Mouse (Mus musculus) brain, embryonic 14.5 days (tissue): ENCODE results near the gene Syt13. TPM values are rescaled to one million over a fixed set of nuclear protein-coding genes. Genes with fewer than 3 reads are reported as not detected.
A peak's percentile ranks its signal among the peaks of the same experiment; 100 is the strongest.

ENCODE experiments used
- DNase-seq: peaks from one replicate; pipeline ENCODE4 v3.0.0-alpha.2; 2011; ENCODE audit warnings: low read depth
- CTCF ChIP-seq: fragments of 200-500 bp; IDR thresholded peaks from 2 replicates; pipeline ENCODE4 v1.5.1; 2012; ENCODE audit warnings: inconsistent platforms, mild to moderate bottlenecking, moderate library complexity, borderline replicate concordance; ENCODE audit not compliant: insufficient read depth, insufficient read length; ENCODE audit errors: extremely low read depth
- POLR2A ChIP-seq: fragments of 200-500 bp; IDR thresholded peaks from 2 replicates; pipeline ENCODE4 v1.6.1; 2012; ENCODE audit warnings: mild to moderate bottlenecking, inconsistent platforms, borderline replicate concordance; ENCODE audit not compliant: poor library complexity, insufficient read depth, insufficient read length, severe bottlenecking; ENCODE audit errors: extremely low read depth
- polyA plus RNA-seq: library from polyadenylated mRNA; depleted of rRNA; stranded (reverse); fragments of >200 nt; gene quantifications from 2 replicates; pipeline ENCODE4 v1.2.3, GENCODE M21; 2012; rRNA removed

Syt13 gene
- polyA plus RNA-seq, result 65.0 and 80.5 TPM in 2 replicates

DNA sequence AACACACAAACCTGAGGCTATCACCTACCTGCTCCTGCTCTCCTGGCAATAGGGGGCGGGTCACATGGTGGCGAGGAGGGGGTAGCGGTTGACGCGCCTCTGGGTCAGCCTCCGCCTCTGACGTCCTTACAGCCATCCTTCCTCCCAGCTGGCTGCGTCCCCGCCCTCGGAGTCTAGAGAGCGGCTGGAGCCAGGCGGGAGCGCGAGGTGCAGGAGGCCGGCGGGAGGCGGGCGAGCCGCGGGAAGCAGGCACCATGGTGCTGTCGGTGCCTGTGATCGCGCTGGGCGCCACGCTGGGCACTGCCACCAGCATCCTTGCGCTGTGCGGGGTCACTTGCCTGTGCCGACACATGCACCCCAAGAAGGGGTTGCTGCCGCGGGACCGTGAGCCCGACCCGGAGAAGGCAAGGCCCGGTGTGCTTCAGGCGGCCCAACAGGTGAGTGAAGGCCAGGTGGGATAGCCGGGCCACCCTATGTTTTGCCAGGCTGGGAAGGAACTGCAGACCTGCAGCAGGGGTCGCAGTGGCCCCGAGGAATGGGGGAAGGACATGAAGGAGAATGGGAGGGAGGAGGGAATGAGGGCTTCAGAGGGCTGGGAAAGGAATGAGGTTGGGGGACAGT is at the start of gene Syt13:
Gene Syt13, plus strand, starts transcription at position 166 of the 621 bp plus-strand sequence.
- TF ChIP-seq CTCF (peak; percentile 23; the same call in 1 of the 2 replicates), POLR2A (0 out of 2 replicates have a peak, but pooled peaks have one; percentile 32)
- DNase-seq, result peak; percentile 74

DNA sequence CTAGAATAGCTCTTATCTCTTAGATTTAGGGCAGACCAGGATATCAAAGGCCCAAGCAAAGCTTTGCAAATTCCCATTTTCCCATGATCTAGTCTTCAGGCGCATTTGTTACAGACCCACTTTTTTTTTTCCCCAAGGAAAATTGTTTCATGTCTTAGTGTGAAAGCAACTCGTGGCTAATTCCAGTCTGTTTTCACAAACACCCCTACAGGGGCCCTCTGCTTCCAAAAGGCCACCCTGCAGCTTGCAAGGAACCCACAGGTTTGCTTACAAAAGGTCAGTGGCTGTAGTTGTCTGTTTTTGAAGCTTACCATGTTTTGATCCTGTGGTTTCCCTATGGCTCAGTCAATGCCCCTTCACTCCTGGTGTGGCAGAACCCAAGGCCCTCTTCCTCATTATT is 48.3 kb upstream of the Syt13 start:
- TF ChIP-seq POLR2A, result no peak
- TF ChIP-seq CTCF, result no peak
- peak; percentile 66 for DNase-seq

DNA sequence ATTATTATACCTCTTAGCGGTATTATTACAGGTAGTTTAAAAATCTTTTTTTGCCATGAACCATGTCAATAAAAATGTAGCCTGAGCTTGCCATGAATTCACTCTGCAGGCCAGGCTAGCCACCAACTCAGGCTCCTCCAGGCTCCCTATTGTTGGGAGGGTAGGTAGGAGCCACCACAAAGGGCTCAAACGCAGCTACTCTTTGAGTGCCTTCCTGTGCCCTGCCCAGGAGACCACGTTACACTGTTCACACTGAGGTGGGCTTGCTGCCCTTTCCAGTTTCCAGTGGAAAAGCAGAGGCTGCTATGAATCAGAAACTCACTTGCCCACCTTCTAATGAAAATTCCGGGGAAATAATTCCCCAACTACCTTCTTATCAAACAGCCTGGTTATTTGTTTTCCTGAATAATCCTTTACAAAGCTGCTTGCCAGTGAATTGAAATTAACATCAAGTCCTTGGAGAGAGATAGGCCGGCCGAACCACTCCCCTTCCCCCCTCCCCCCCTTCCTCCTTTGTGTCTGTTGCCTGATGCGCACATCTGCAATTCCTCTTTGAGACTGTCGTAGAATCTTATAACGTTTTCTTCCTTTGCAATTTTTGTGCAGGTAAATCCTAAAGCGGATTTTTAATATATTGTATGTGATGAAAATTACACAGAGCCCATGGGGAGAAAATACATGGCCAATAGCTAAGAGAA is 44.6 kb upstream of the Syt13 start:
- peak; percentile 82 for DNase-seq
- TF ChIP-seq CTCF (no peak), POLR2A (no peak)

DNA sequence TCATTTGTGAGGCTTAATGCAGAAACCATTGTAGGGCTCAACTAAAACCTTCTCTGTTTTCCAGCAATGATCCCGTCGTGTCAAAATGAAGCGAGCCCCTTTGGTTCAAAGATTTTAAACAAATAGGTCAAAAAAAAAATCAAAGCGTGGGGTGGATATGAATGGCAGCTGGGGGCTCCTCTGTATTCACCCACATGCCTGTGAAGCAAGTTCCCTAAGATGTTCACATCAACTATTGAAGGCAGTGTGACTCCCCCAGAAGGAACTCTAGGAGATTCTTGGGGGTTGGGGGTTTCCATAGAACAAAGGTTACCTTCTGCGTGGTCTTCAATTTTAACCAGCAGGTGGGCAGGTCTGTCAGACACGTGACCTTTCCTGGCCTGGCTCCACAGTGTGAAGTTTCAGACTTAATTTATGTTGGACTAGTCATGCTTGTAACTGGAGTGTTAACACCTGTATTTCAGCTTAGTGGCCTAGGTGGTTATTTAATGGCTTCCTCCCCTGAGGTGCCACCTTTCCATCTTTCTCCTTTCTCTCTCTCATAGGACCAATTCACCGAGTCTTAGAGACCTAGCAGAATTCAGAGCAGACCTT is 43.7 kb upstream of the Syt13 start:
- TF ChIP-seq CTCF (no peak), POLR2A (no peak)
- peak; percentile 59 for DNase-seq

DNA sequence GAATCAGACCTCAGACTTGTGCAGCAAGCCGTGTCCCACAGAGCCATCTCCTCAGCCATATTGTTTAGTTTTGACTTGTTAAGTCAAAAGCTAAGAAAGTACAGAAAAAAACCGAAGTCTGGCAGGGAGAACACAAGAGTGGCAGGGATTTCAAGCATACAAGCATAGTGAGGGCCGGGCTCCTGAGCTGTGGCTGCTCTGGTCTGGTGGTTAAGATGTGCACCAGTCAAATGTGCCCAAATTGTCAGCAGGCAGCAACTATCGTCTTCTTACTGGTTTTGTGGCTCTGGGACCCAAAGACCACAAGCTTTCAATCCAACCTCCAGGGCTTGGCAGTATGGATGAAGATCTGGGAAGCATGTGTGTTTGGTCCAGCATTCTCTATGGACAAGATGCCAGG is 42.2 kb upstream of the Syt13 start:
- no peak for DNase-seq

DNA sequence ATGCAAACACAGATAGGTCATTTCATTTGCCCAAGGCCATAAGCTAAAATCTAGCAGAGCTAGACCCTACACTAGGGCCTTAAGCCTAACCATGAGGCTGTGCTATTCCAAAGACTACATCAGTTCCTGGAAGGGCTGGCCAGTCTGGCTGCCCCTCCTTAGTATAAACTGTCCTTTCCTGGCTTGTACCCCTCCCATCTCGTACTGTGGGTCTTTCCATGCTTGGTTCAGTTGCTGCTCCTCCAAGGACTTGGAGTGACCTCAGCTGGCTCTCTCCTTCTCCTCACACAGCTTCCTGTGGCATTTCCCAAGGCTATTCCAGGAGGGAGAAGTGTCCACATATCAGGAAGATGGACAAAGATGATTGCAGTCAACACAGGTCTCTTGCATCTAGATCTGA is 40.3 kb upstream of the Syt13 start:
- DNase-seq, result no peak

More for the DNA sequence above, 42.2 kb upstream of the Syt13 start:
- TF ChIP-seq CTCF (no peak), POLR2A (no peak)

DNA sequence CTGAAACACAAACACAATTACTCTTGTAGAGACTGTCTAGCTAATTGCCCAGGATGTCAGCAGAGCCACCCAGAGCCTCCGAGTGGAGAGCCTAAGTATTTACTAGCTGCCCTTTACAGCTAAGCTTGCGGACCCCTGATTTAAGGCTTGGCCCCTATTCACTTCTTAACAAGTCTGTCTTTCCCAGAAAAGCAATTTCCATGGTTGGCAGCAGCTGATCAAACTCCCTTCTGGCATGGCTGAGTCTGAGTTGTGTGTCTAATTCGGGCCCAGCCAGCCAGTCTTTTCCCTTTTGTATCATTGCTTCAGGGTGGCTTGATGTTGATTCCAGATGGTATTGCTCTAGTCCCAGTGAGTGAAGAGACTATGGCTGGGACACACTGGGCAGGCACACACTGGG is 37.4 kb upstream of the Syt13 start:
- peak; percentile 68 for DNase-seq

More for the DNA sequence above, 40.3 kb upstream of the Syt13 start:
- TF ChIP-seq POLR2A, result no peak
- TF ChIP-seq CTCF, result no peak

DNA sequence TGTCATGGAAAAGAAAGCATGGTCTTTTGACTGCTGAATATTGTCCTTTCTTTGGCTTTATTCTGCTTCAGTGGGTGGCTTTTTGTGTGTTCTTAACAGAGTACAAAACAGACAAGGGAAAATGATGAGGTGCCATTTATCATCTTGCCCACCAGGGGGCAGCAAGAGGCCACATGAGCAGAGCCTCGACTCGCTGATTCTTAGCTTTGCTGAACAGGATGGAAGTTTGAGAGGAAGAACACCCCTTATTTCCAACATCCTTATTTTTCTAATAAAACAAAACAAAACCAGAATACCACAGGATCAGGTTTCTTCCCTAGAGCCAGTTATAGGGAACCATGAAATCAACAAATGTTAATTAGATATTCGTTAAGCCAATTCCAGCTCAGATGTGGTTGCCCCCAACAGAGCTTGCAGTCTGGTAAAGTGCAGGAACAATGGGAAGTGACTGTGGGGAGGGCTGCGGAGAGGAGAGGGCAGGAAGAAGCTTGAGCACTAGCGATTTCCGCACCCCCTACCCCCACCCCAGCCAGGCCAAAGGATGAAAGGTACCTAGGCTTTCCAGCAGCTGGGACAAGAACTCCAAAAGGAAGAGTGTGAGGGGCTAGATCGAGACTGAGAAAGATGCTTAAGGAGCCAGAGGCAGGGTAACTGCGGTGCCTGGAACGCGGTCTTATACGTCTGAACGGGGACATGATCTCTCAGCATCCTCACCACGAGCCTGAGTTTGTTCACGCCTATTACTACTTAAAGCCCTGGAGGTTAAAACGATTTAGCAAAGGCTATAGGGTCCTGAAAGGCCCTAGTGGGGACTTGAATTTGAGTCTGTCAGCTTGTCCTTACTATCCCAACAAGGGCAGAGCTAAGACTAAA is 31.6 kb upstream of the Syt13 start:
- DNase-seq, result peak; percentile 89
- TF ChIP-seq POLR2A, result no peak
- TF ChIP-seq CTCF, result peak; percentile 97

More for the DNA sequence above, 37.4 kb upstream of the Syt13 start:
- TF ChIP-seq POLR2A, result no peak
- no peak for TF ChIP-seq CTCF

DNA sequence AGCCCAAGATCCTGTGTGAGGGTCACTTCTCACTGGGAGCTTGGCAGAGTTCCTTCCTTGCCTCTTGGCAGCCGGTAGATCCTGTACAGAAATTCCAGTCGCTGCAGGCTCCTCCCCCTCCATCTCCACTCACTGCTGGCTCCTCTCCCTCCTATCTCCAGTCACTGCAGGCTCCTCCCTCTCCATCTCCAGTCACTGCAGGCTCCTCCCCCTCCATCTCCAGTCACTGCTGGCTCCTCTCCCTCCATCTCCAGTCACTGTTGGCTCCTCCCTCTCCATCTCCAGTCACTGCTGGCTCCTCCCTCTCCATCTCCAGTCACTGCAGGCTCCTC is 31.0 kb upstream of the Syt13 start:
- TF ChIP-seq POLR2A, result no peak
- peak; percentile 80 for DNase-seq

DNA sequence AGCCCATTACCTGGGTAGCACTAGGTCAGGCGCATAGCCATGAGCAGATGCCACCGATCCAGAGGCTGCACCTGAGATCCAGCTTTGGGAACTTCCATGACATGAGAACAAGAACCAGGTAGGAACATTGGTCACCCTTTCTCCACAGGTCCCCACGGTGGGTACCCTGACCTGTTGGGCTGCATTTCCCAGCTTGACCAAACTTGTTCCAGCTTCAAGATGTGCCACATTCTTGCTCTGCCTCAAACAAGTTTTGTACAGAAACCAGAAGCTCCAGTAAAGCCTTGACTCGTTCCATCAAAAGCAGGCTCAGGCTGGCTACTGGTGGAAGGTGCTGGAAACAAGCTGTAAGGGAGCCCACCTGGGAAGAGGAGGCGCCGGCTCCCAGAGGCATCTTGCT is 29.9 kb upstream of the Syt13 start:
- TF ChIP-seq CTCF (no peak), POLR2A (no peak)
- DNase-seq, result no peak

DNA sequence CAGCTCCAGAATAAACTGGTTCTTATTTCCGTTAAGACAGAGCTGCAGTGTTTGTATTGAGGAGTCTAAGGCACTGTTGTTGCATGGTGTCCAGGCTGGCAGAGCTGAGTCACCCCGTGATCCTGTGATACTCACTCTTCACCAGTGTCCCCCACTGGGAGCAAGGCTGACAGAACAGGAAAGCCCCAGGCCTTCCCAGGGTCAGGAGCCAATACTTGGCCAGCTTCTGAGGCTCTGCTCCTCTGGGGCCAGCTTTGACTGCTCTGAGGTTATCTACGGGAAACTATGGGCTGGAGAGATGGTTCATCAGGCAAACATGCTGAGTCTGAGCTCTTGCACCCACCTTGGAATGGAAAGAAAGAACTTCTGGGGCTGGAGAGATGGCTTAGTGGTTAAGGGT is 28.0 kb upstream of the Syt13 start:
- no peak for DNase-seq
- TF ChIP-seq CTCF (no peak), POLR2A (no peak)
